Mouse (Mus musculus) hindbrain, embryonic 11.5 days (tissue): ENCODE measurements around the gene Lsr. TPM values are rescaled to one million over a fixed set of nuclear protein-coding genes. Genes with fewer than 3 reads are reported as not detected.

Experiments
- ATAC-seq: fragments of 200-750 bp; cut with Nextera tagmentation; 2 replicates; pipeline ENCODE4 v1.8.0; 2017; ENCODE audit warnings: mild to moderate bottlenecking, moderate TSS enrichment, moderate library complexity; ENCODE audit not compliant: low FRiP score
- DNase-seq: peaks from one replicate; pipeline ENCODE4 v3.0.0-alpha.2; 2015; ENCODE audit warnings: low spot score
- H3K27ac ChIP-seq: fragments of 300-500 bp; sonication (generic); 2 replicates; pipeline ENCODE4 v1.5.1; 2014; ENCODE audit warnings: mild to moderate bottlenecking, low read depth, low read length
- H3K27me3 ChIP-seq: fragments of 300-500 bp; sonication (generic); 2 replicates; pipeline ENCODE4 v1.6.1; 2014; ENCODE audit warnings: mild to moderate bottlenecking, low read length, moderate library complexity, mixed read lengths; ENCODE audit not compliant: control insufficient read depth, insufficient read depth
- H3K36me3 ChIP-seq: fragments of 300-500 bp; sonication (generic); 2 replicates; pipeline ENCODE4 v1.6.1; 2014; ENCODE audit warnings: mild to moderate bottlenecking, low read length, moderate library complexity, mixed read lengths; ENCODE audit not compliant: control insufficient read depth, insufficient read depth
- H3K4me1 ChIP-seq: fragments of 300-500 bp; sonication (generic); replicated peaks from 2 replicates; pipeline ENCODE4 v1.6.1; 2014; ENCODE audit warnings: low read length, mixed read lengths; ENCODE audit not compliant: control insufficient read depth, insufficient read depth
- H3K4me2 ChIP-seq: fragments of 300-500 bp; sonication (generic); replicated peaks from 2 replicates; pipeline ENCODE4 v1.6.1; 2014; ENCODE audit warnings: mild to moderate bottlenecking, low read depth, low read length
- H3K4me3 ChIP-seq: fragments of 300-500 bp; sonication (generic); 2 replicates; pipeline ENCODE4 v1.5.1; 2014; ENCODE audit warnings: low read depth, low read length
- H3K9ac ChIP-seq: fragments of 300-500 bp; sonication (generic); 2 replicates; pipeline ENCODE4 v1.6.1; 2014; ENCODE audit warnings: low read depth, low read length
- H3K9me3 ChIP-seq: fragments of 300-500 bp; sonication (generic); 2 replicates; pipeline ENCODE4 v1.6.1; 2016; ENCODE audit warnings: low read length; ENCODE audit not compliant: control insufficient read depth
- WGBS: fragments of 180-500 bp; shearing (Covaris S2); extraction: QIAGEN DNeasy Blood & Tissue Kit; methylation state at CpG from one replicate; pipeline ENCODE4 v1.1.7; 2014; 5-methylcytosine and 5-hydroxymethylcytosine counted together
- polyA plus RNA-seq: library from polyadenylated mRNA; unstranded; fragments of >200 nt; fragmentation: Nextera tagmentation; extraction: Ambion mirVana; gene quantifications from 2 replicates; pipeline ENCODE4 v1.2.1, GENCODE M21; 2014

Gene Lsr
- 12.8 and 13.4 TPM in 2 replicates for polyA plus RNA-seq

DNA sequence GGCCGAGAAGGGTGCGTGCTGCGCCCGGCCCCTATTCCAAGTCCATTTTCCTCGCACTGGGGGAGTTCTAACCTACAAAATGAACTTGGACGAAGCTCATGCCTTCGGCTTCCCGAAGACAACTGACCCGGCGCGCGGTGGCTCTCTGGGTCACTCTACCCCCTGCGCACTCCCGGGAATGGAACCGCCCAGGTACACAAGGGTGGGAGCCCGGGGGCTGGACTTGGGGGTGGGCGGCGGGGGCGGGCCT lies at the start of gene Lsr:
TSS of gene Lsr (minus strand) at position 214 of the 250 bp plus-strand sequence.
- H3K4me3 ChIP-seq: peak within 1 kb of the TSS; percentile 32
- no peak; the same call in none of the 2 replicates for ATAC-seq
- peak within 1 kb of the TSS; percentile 50 for H3K4me2 ChIP-seq
- H3K9ac ChIP-seq: peak within 1 kb of the TSS; percentile 40
- no peaks in the 10 kb centered on the region for H3K36me3 ChIP-seq
- no peaks in the 10 kb centered on the region for H3K9me3 ChIP-seq
- 0% methylated on average over 19 of the region's 19 CpGs for WGBS
- no peaks in the 10 kb centered on the region; the same call in 1 of the 2 replicates for H3K4me1 ChIP-seq
- H3K27me3 ChIP-seq: peaks cover 15% of the 10 kb centered on the region
- DNase-seq: peak; percentile 47
- no peak within 1 kb of the TSS for H3K27ac ChIP-seq

- Histone ChIP-seq H3K9ac (no peak overlapping the region), H3K4me2 (no peak overlapping the region), H3K9me3 (no peaks in the 10 kb centered on the region), H3K4me3 (no peak overlapping the region), H3K27me3 (no peaks in the 10 kb centered on the region), H3K27ac (no peak overlapping the region), H3K4me1 (no peaks in the 10 kb centered on the region), H3K36me3 (no peaks in the 10 kb centered on the region)
- WGBS: 68% methylated on average over 10 of the region's 10 CpGs
- peak; percentile 18 for DNase-seq
- ATAC-seq: no peak
Measured at GRCm38 (mm10) chr7:31017104-31017901, 44.0 kb upstream of the Lsr start.

DNA sequence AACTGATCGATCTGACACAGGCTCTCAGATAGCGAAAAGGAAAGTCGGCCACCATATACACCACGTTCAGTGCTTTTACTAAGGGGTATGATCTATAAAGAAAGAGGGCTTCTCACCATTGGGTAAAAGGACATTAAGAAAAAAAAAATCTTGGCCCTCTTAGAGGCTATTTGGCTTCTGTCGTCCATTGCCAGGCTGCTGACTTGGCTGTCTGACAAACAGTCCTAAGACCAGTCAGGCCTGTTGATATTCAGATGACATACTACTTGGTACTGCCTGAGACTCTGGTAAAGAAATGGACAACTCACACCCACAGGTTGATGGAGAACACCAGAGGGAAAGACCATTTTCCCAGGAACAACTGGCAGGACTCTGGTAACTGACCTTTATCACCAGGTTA lies 39.7 kb upstream of the Lsr start:
- no peak for DNase-seq
- no peak overlapping the region for H3K9ac ChIP-seq
- 91% methylated on average over 5 of the region's 5 CpGs for WGBS

DNA sequence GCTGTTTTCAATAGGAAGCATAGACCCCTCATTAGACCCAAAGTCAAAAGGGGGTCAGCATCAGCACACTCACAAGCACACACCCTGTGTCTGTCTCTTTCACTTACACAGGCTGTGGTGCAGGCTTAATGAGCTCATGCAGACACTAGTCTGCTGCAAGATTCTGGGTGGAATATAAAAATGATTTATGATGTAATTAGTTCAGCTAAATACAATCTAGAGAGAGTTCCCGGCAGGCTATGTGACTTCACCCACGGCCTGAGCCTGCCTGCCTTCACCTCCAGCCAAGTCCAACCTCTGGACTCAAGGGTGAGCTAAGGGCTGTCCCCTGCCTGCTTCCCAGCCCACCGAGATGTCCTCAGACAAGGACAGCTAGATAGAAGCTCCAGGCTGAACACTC lies 35.6 kb upstream of the Lsr start:
- no peak overlapping the region for H3K27ac ChIP-seq
- ATAC-seq: no peak
- 84% methylated on average over 3 of the region's 3 CpGs for WGBS

More for the DNA sequence above, 39.7 kb upstream of the Lsr start:
- no peaks in the 10 kb centered on the region for H3K27me3 ChIP-seq
- no peaks in the 10 kb centered on the region for H3K4me1 ChIP-seq
- H3K4me3 ChIP-seq: no peak overlapping the region
- no peak for ATAC-seq
- H3K27ac ChIP-seq: no peak overlapping the region
- no peaks in the 10 kb centered on the region for H3K36me3 ChIP-seq
- no peak overlapping the region for H3K4me2 ChIP-seq
- H3K9me3 ChIP-seq: no peaks in the 10 kb centered on the region

GRCm38 (mm10) chr7:31008175-31008574 lies 34.9 kb upstream of the Lsr start:
- Histone ChIP-seq H3K4me1 (no peaks in the 10 kb centered on the region), H3K36me3 (no peaks in the 10 kb centered on the region), H3K9ac (no peak overlapping the region), H3K4me3 (no peak overlapping the region), H3K27me3 (no peaks in the 10 kb centered on the region), H3K27ac (no peak overlapping the region), H3K9me3 (no peaks in the 10 kb centered on the region), H3K4me2 (no peak overlapping the region)
- DNase-seq: no peak
- 53% methylated on average over 1 of the region's 1 CpGs for WGBS
- ATAC-seq: no peak

More for the DNA sequence above, 35.6 kb upstream of the Lsr start:
- Histone ChIP-seq H3K4me3 (no peak overlapping the region), H3K27me3 (no peaks in the 10 kb centered on the region), H3K4me2 (no peak overlapping the region), H3K9ac (no peak overlapping the region), H3K36me3 (no peaks in the 10 kb centered on the region), H3K9me3 (no peaks in the 10 kb centered on the region), H3K4me1 (no peaks in the 10 kb centered on the region)
- DNase-seq: no peak

GRCm38 (mm10) chr7:31007775-31008174 lies 34.5 kb upstream of the Lsr start:
- no peak overlapping the region for H3K4me3 ChIP-seq
- H3K9me3 ChIP-seq: no peaks in the 10 kb centered on the region
- H3K4me2 ChIP-seq: no peak overlapping the region
- ATAC-seq (no peak), DNase-seq (no peak)
- no peak overlapping the region for H3K27ac ChIP-seq
- H3K4me1 ChIP-seq: no peaks in the 10 kb centered on the region
- H3K9ac ChIP-seq: no peak overlapping the region
- no peaks in the 10 kb centered on the region for H3K27me3 ChIP-seq
- no peaks in the 10 kb centered on the region for H3K36me3 ChIP-seq
- WGBS: 87% methylated on average over 1 of the region's 1 CpGs

DNA sequence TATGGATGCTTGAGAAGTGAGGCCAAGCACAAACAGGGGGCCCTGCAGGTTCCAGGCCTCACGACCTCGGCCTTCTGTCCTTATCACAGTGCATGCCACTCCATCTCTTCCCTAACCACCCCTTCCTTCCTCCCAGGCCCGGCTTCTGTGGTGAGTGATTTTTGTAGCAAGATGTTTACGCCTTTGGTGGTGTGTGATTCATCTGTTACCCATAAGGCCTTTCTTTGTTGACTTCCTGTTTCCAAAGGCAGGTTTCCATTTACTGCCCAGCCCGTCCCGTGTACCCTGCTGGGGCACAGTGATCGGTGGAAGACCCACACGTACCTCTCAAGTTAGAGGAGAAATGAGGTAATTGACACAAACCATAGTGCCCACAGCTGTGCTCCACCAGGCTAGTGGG lies 29.4 kb upstream of the Lsr start:
- H3K9ac ChIP-seq: no peak overlapping the region
- H3K4me3 ChIP-seq: no peak overlapping the region
- H3K9me3 ChIP-seq: no peaks in the 10 kb centered on the region
- no peak overlapping the region for H3K27ac ChIP-seq
- no peak for DNase-seq
- H3K4me1 ChIP-seq: no peaks in the 10 kb centered on the region
- WGBS: 79% methylated on average over 8 of the region's 8 CpGs
- ATAC-seq: no peak
- H3K36me3 ChIP-seq: no peaks in the 10 kb centered on the region
- H3K27me3 ChIP-seq: no peaks in the 10 kb centered on the region
- no peak overlapping the region for H3K4me2 ChIP-seq

DNA sequence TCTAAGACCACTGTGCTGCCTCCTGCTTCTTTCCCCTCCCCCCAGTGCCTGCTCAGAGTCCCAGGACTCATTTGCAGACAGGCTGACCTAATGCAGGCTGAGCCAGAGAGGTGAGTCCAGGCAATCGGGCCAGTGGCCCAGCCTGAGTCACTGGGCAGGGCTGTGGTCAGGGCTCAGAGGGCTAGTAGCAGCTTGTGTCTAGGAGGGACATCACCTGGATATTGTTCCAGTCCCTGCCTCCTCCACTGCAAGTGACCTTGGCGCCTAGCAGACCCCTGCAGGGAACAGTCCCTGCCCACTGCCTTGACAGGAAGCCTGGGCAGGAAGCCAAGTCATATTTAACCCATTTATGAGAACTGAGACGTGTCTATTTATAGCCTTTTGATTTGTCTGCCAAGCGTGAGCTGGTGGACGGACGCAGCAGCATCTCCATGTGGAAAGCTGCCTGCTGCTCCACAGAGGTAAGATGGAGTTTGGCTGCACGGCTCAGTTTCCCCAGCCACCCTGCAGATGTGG lies 27.3 kb upstream of the Lsr start:
- no peaks in the 10 kb centered on the region for H3K27me3 ChIP-seq
- DNase-seq: peak; percentile 3
- WGBS: 64% methylated on average over 7 of the region's 7 CpGs
- H3K9ac ChIP-seq: no peak overlapping the region
- no peaks in the 10 kb centered on the region for H3K4me1 ChIP-seq
- no peaks in the 10 kb centered on the region for H3K9me3 ChIP-seq
- H3K4me3 ChIP-seq: no peak overlapping the region
- H3K4me2 ChIP-seq: no peak overlapping the region
- no peaks in the 10 kb centered on the region for H3K36me3 ChIP-seq
- no peak for ATAC-seq
- no peak overlapping the region for H3K27ac ChIP-seq

GRCm38 (mm10) chr7:30996491-30996890 lies 23.2 kb upstream of the Lsr start:
- Histone ChIP-seq H3K9ac (no peak overlapping the region), H3K4me2 (no peak overlapping the region), H3K27ac (no peak overlapping the region), H3K36me3 (no peaks in the 10 kb centered on the region), H3K27me3 (no peaks in the 10 kb centered on the region), H3K4me3 (no peak overlapping the region), H3K9me3 (no peaks in the 10 kb centered on the region), H3K4me1 (no peaks in the 10 kb centered on the region)
- ATAC-seq (no peak), DNase-seq (no peak)
- 96% methylated on average over 2 of the region's 2 CpGs for WGBS
